Mouse (Mus musculus) myocyte (in vitro differentiated cells): ENCODE results near the gene Gdf15. TPM values are rescaled to one million over a fixed set of nuclear protein-coding genes. Genes with fewer than 3 reads are reported as not detected.
A peak's percentile ranks its signal among the peaks of the same experiment; 100 is the strongest.

Experiments
- H3K27me3 ChIP-seq: one replicate; pipeline ENCODE4 v1.6.1; 2011; ENCODE audit not compliant: control insufficient read depth, insufficient read depth, insufficient read length
- H3K36me3 ChIP-seq: one replicate; pipeline ENCODE4 v1.6.1; 2011; ENCODE audit not compliant: control insufficient read depth, insufficient read depth
- H3K4me2 ChIP-seq: one replicate; pipeline ENCODE4 v1.6.1; 2011; ENCODE audit warnings: low read depth, control low read depth
- H3K4me3 ChIP-seq: one replicate; pipeline ENCODE4 v1.5.1; 2011; ENCODE audit warnings: mild to moderate bottlenecking, control low read depth, moderate library complexity
- H3K79me2 ChIP-seq: one replicate; pipeline ENCODE4 v1.6.1; 2011; ENCODE audit not compliant: control insufficient read depth, insufficient read depth
- H3ac ChIP-seq: one replicate; pipeline ENCODE4 v1.6.1; 2011; ENCODE audit not compliant: control insufficient read depth, insufficient read length
- CEBPB ChIP-seq: IDR thresholded peaks from 2 replicates; pipeline ENCODE4 v1.6.1; 2011; ENCODE audit warnings: mild to moderate bottlenecking, moderate library complexity; ENCODE audit not compliant: poor library complexity, insufficient read depth, severe bottlenecking
- E2F4 ChIP-seq: IDR thresholded peaks from one replicate; pipeline ENCODE4 v1.6.1; 2011; ENCODE audit warnings: mild to moderate bottlenecking, control low read depth, moderate library complexity; ENCODE audit not compliant: insufficient read depth
- MAX ChIP-seq: IDR thresholded peaks from one replicate; pipeline ENCODE4 v1.6.1; 2011; ENCODE audit warnings: low read depth, mild to moderate bottlenecking, control low read depth
- MYOD1 ChIP-seq, 3 experiments: IDR thresholded peaks; one replicate each; pipeline ENCODE4 v1.6.1; 2011; ENCODE audit warnings: control low read depth in 2 of 3, low read depth in 2 of 3, mild to moderate bottlenecking in 2 of 3, moderate library complexity in 1 of 3; ENCODE audit not compliant: insufficient read length in 2 of 3, control insufficient read depth in 1 of 3
- MYOG ChIP-seq, 3 experiments: IDR thresholded peaks; one replicate each; pipeline ENCODE4 v1.6.1; 2011; ENCODE audit warnings: control low read depth in 2 of 3, low read depth in 2 of 3, mild to moderate bottlenecking in 2 of 3; ENCODE audit not compliant: insufficient read length in 2 of 3, control insufficient read depth in 1 of 3, insufficient read depth in 1 of 3
- POLR2A ChIP-seq: IDR thresholded peaks from one replicate; pipeline ENCODE4 v1.6.1; 2011; ENCODE audit warnings: low read depth, mild to moderate bottlenecking, control low read depth, moderate library complexity; ENCODE audit not compliant: insufficient read length
- POLR2AphosphoS2 ChIP-seq: IDR thresholded peaks from one replicate; pipeline ENCODE4 v1.6.1; 2011; ENCODE audit warnings: low read depth, control low read depth; ENCODE audit not compliant: insufficient read length
- REST ChIP-seq: IDR thresholded peaks from one replicate; pipeline ENCODE4 v1.6.1; 2011; ENCODE audit warnings: mild to moderate bottlenecking, control low read depth, moderate library complexity; ENCODE audit not compliant: insufficient read depth, insufficient read length
- SRF ChIP-seq: IDR thresholded peaks from one replicate; pipeline ENCODE4 v1.6.1; 2011; ENCODE audit warnings: low read depth; ENCODE audit not compliant: control insufficient read depth, insufficient read length
- TCF12 ChIP-seq: IDR thresholded peaks from one replicate; pipeline ENCODE4 v1.6.1; 2011; ENCODE audit warnings: mild to moderate bottlenecking, control low read depth; ENCODE audit not compliant: poor library complexity, insufficient read depth, severe bottlenecking
- TCF3 ChIP-seq: IDR thresholded peaks from one replicate; pipeline ENCODE4 v1.6.1; 2011; ENCODE audit warnings: low read depth, control low read depth; ENCODE audit not compliant: insufficient read length
- USF1 ChIP-seq: IDR thresholded peaks from one replicate; pipeline ENCODE4 v1.6.1; 2011; ENCODE audit warnings: low read depth, mild to moderate bottlenecking, control low read depth, moderate library complexity
- polyA plus RNA-seq: library from polyadenylated mRNA; unstranded; fragments of >200 nt; fragmentation: generic; extraction: Trizol; gene quantifications from one replicate; pipeline ENCODE4 v1.2.1, GENCODE M21; 2012; ENCODE audit warnings: missing spikeins

The Gdf15 gene
- polyA plus RNA-seq, 1 experiment = 54.1 TPM

- TF ChIP-seq MYOD1 (IDR thresholded peaks at IDR 0.05; ENCODE audit: control insufficient read depth in 1 of 3, insufficient read length in 2 of 3, low read depth in 2 of 3) (peak in 1 of 3 experiments; percentile 3), TCF12 (no peak)
- peak overlapping the region; percentile 79 for H3K4me2 ChIP-seq
- peaks cover 29% of the 10 kb centered on the region for H3K79me2 ChIP-seq
- H3K36me3 ChIP-seq = no peaks in the 10 kb centered on the region
- H3ac ChIP-seq = no peak overlapping the region
- no peaks in the 10 kb centered on the region for H3K27me3 ChIP-seq
- peak overlapping the region; percentile 23 for H3K4me3 ChIP-seq
Observed at GRCm38 (mm10) chr8:70672325-70673078, 40.2 kb upstream of the Gdf15 start.

GRCm38 (mm10) chr8:70671615-70672324 lies 39.5 kb upstream of the Gdf15 start:
- Histone ChIP-seq H3K36me3 (no peaks in the 10 kb centered on the region), H3K79me2 (peaks cover 29% of the 10 kb centered on the region), H3K4me2 (peak overlapping the region; percentile 79), H3K4me3 (no peak overlapping the region), H3K27me3 (no peaks in the 10 kb centered on the region), H3ac (no peak overlapping the region)
- TF ChIP-seq TCF12 = peak; percentile 55
- no peak for TF ChIP-seq SRF
- TF ChIP-seq MYOD1 (IDR thresholded peaks at IDR 0.05; ENCODE audit: control insufficient read depth in 1 of 3, insufficient read length in 2 of 3, low read depth in 2 of 3) = peak in 2 of 3 experiments; percentile 61 to 75
- no peak for TF ChIP-seq POLR2AphosphoS2
- TF ChIP-seq MAX = no peak
- peak in 2 of 3 experiments; percentile 73 to 92 for TF ChIP-seq MYOG (IDR thresholded peaks at IDR 0.05; ENCODE audit: control insufficient read depth in 1 of 3, insufficient read depth in 1 of 3, insufficient read length in 2 of 3, low read depth in 2 of 3)

GRCm38 (mm10) chr8:70667071-70667470 lies 34.8 kb upstream of the Gdf15 start:
- Histone ChIP-seq H3K79me2 (no peaks in the 10 kb centered on the region), H3K27me3 (no peaks in the 10 kb centered on the region), H3ac (no peak overlapping the region), H3K4me2 (peak overlapping the region; percentile 27), H3K4me3 (no peak overlapping the region), H3K36me3 (no peaks in the 10 kb centered on the region)
- no peak for TF ChIP-seq SRF
- TF ChIP-seq CEBPB = no peak
- TF ChIP-seq MYOD1 (IDR thresholded peaks at IDR 0.05; ENCODE audit: control insufficient read depth in 1 of 3, insufficient read length in 2 of 3, low read depth in 2 of 3) = peak in 1 of 3 experiments; percentile 45
- TF ChIP-seq POLR2A = peak; percentile 28
- TF ChIP-seq E2F4 = no peak
- TF ChIP-seq REST = no peak
- TF ChIP-seq USF1 = no peak
- no peak for TF ChIP-seq TCF3
- TF ChIP-seq TCF12 = no peak
- no peak for TF ChIP-seq MAX
- TF ChIP-seq MYOG (IDR thresholded peaks at IDR 0.05; ENCODE audit: control insufficient read depth in 1 of 3, insufficient read depth in 1 of 3, insufficient read length in 2 of 3, low read depth in 2 of 3) = peak in 1 of 3 experiments; percentile 61
- TF ChIP-seq POLR2AphosphoS2 = no peak

- Histone ChIP-seq H3K4me2 (no peak overlapping the region), H3K27me3 (no peaks in the 10 kb centered on the region), H3K4me3 (no peak overlapping the region), H3ac (no peak overlapping the region), H3K36me3 (no peaks in the 10 kb centered on the region), H3K79me2 (no peaks in the 10 kb centered on the region)
- TF ChIP-seq REST = no peak
- TF ChIP-seq POLR2A = no peak
- no peak for TF ChIP-seq SRF
- no peak for TF ChIP-seq TCF12
- no peak for TF ChIP-seq E2F4
- no peak for TF ChIP-seq MAX
- TF ChIP-seq CEBPB = no peak
Observed at GRCm38 (mm10) chr8:70665599-70665998, 33.3 kb upstream of the Gdf15 start.

- no peaks in the 10 kb centered on the region for H3K27me3 ChIP-seq
- no peak overlapping the region for H3ac ChIP-seq
- H3K79me2 ChIP-seq = no peaks in the 10 kb centered on the region
- no peak overlapping the region for H3K4me3 ChIP-seq
- TF ChIP-seq TCF3 (no peak), TCF12 (no peak), REST (no peak), E2F4 (no peak), POLR2A (no peak), MYOD1 (IDR thresholded peaks at IDR 0.05; ENCODE audit: control insufficient read depth in 1 of 3, insufficient read length in 2 of 3, low read depth in 2 of 3) (no peak), CEBPB (no peak), MYOG (IDR thresholded peaks at IDR 0.05; ENCODE audit: control insufficient read depth in 1 of 3, insufficient read depth in 1 of 3, insufficient read length in 2 of 3, low read depth in 2 of 3) (no peak), MAX (no peak), USF1 (no peak), POLR2AphosphoS2 (no peak), SRF (no peak)
- no peaks in the 10 kb centered on the region for H3K36me3 ChIP-seq
- no peak overlapping the region for H3K4me2 ChIP-seq
Observed at GRCm38 (mm10) chr8:70664631-70665030, 32.4 kb upstream of the Gdf15 start.
